31 mouse cellular contexts compared by ENCODE assay signal in genomic region chr8:96092931-96093330, GRCm38 (mm10).
"Had no signal": no experiment of that assay in that cellular context is flagged by ENCODE, and none has a peak within 500 bp of the region (broad histone marks: within the 10 kb centered on the region; RNA-seq: fewer than 3 reads in every experiment).

No protein-coding gene starts in this region.

- DNase-seq: heart, adult 2 months; heart, postnatal 10 days; heart, postnatal 14 days; heart, postnatal 36 days; heart, postnatal 4 days; kidney, adult 11 months; kidney, adult 18-20 months; kidney, postnatal 14 days; kidney, postnatal 25 days; kidney, postnatal 36 days; kidney, postnatal 4 days; layer of hippocampus, adult 9-11 months; layer of hippocampus, postnatal 36 days had no signal

- ATAC-seq: hindbrain, embryonic 16.5 days; hindbrain, postnatal 0 days; inflammation-experienced regulatory T-cells, adult 6 months; intestine, embryonic 15.5 days; intestine, embryonic 16.5 days; intestine, postnatal 0 days had no signal

- H3K4me3 ChIP-seq: heart, adult 2 months; heart, embryonic 10.5 days; heart, embryonic 12.5 days; heart, embryonic 13.5 days; heart, embryonic 15.5 days; hindbrain, embryonic 10.5 days; hindbrain, embryonic 12.5 days; hindbrain, embryonic 13.5 days; hindbrain, embryonic 15.5 days; intestine, embryonic 15.5 days; layer of hippocampus, adult 2 months; left cerebral cortex, adult 2 months had no signal

- H3K9me3 ChIP-seq: heart, embryonic 10.5 days; heart, embryonic 12.5 days; heart, embryonic 13.5 days; heart, embryonic 15.5 days; hindbrain, embryonic 10.5 days; hindbrain, embryonic 12.5 days; hindbrain, embryonic 13.5 days; hindbrain, embryonic 15.5 days; intestine, embryonic 15.5 days had no signal

- H3K9ac ChIP-seq: heart, embryonic 12.5 days; heart, embryonic 13.5 days; heart, embryonic 15.5 days; hindbrain, embryonic 12.5 days; hindbrain, embryonic 13.5 days; hindbrain, embryonic 14.5 days; hindbrain, embryonic 15.5 days; intestine, embryonic 15.5 days had no signal

- H3K4me1 ChIP-seq: heart, embryonic 10.5 days; heart, embryonic 12.5 days; heart, embryonic 13.5 days; heart, embryonic 15.5 days; hindbrain, embryonic 10.5 days; hindbrain, embryonic 12.5 days; hindbrain, embryonic 13.5 days; hindbrain, embryonic 15.5 days; intestine, embryonic 15.5 days had no signal

- H3K27me3 ChIP-seq: heart, embryonic 12.5 days; heart, embryonic 13.5 days; heart, embryonic 15.5 days; hindbrain, embryonic 12.5 days; hindbrain, embryonic 13.5 days; hindbrain, embryonic 15.5 days; intestine, embryonic 15.5 days had no signal

- H3K36me3 ChIP-seq: heart, embryonic 10.5 days; heart, embryonic 12.5 days; heart, embryonic 13.5 days; heart, embryonic 15.5 days; hindbrain, embryonic 10.5 days; hindbrain, embryonic 12.5 days; hindbrain, embryonic 13.5 days; hindbrain, embryonic 15.5 days; intestine, embryonic 15.5 days had no signal

- H3K27ac ChIP-seq: heart, adult 2 months; heart, embryonic 10.5 days; heart, embryonic 13.5 days; heart, embryonic 15.5 days; hindbrain, embryonic 10.5 days; hindbrain, embryonic 12.5 days; hindbrain, embryonic 13.5 days; hindbrain, embryonic 14.5 days; hindbrain, embryonic 15.5 days; hindbrain, postnatal 0 days; intestine, embryonic 15.5 days; layer of hippocampus, adult 2 months; left cerebral cortex, adult 2 months had no signal

- H3K4me2 ChIP-seq: heart, embryonic 11.5 days; heart, embryonic 12.5 days; heart, embryonic 13.5 days; heart, embryonic 15.5 days; hindbrain, embryonic 12.5 days; hindbrain, embryonic 13.5 days; hindbrain, embryonic 14.5 days; hindbrain, embryonic 15.5 days; intestine, embryonic 15.5 days had no signal
